Mouse (Mus musculus) cerebellum, adult (tissue): ENCODE data around the gene Rps27l.
A peak's percentile ranks its signal among the peaks of the same experiment; 100 is the strongest.

ENCODE experiments used
- ATAC-seq: cut with Nextera tagmentation; 2 replicates; pipeline ENCODE4 v1.9.2; 2017; ENCODE audit warnings: mild to moderate bottlenecking, moderate library complexity, mixed read lengths; ENCODE audit not compliant: insufficient number of reproducible peaks, low FRiP score, low TSS enrichment

Gene Rps27l

GRCm38 (mm10) chr9:66919981-66920380 is 25.9 kb upstream of the Rps27l start:
- ATAC-seq: no peak

- ATAC-seq: no peak
These were observed 25.2 kb upstream of the Rps27l start for GRCm38 (mm10) chr9:66920488-66921279.

GRCm38 (mm10) chr9:66922076-66922475 is 23.8 kb upstream of the Rps27l start:
- no peak for ATAC-seq

GRCm38 (mm10) chr9:66925853-66926252 is 20.0 kb upstream of the Rps27l start:
- no peak for ATAC-seq

- peak; percentile 78; the same call in 1 of the 2 replicates for ATAC-seq
These were observed 18.0 kb upstream of the Rps27l start for GRCm38 (mm10) chr9:66927696-66928402.

- no peak for ATAC-seq
These were observed 15.5 kb upstream of the Rps27l start for GRCm38 (mm10) chr9:66930351-66930750.

- no peak for ATAC-seq
These were observed 11.7 kb upstream of the Rps27l start for GRCm38 (mm10) chr9:66933869-66934808.

- ATAC-seq: no peak
These were observed 8.4 kb upstream of the Rps27l start for GRCm38 (mm10) chr9:66937507-66937906.

GRCm38 (mm10) chr9:66938836-66939235 is 7.0 kb upstream of the Rps27l start:
- peak; percentile 85; the same call in 1 of the 2 replicates for ATAC-seq

- ATAC-seq: no peak
These were observed 725 bp upstream of the Rps27l start for GRCm38 (mm10) chr9:66945161-66945560.

- ATAC-seq: no peak
These were observed 2.6 kb downstream of the Rps27l start for GRCm38 (mm10) chr9:66948536-66948935.

GRCm38 (mm10) chr9:66952321-66952720 is 6.4 kb downstream of the Rps27l start:
- no peak for ATAC-seq

GRCm38 (mm10) chr9:66952886-66953285 is 7.0 kb downstream of the Rps27l start:
- no peak for ATAC-seq

- ATAC-seq: no peak
These were observed 11.6 kb downstream of the Rps27l start for GRCm38 (mm10) chr9:66957451-66957850.

GRCm38 (mm10) chr9:66961478-66961877 is 15.6 kb downstream of the Rps27l start:
- no peak for ATAC-seq

- no peak for ATAC-seq
These were observed 21.6 kb downstream of the Rps27l start for GRCm38 (mm10) chr9:66967492-66967891.

- no peak for ATAC-seq
These were observed 25.2 kb downstream of the Rps27l start for GRCm38 (mm10) chr9:66971116-66971515.

GRCm38 (mm10) chr9:66974721-66975225 is 28.9 kb downstream of the Rps27l start:
- peak; percentile 71; the same call in 1 of the 2 replicates for ATAC-seq

GRCm38 (mm10) chr9:66975239-66975645 is 29.4 kb downstream of the Rps27l start, which contains the start of gene Lactb:
TSS of gene Lactb (minus strand) at chr9:66975484.
- ATAC-seq: peak; percentile 95

GRCm38 (mm10) chr9:66977121-66977520 is 31.2 kb downstream of the Rps27l start:
- ATAC-seq: no peak
